Mouse (Mus musculus): ENCODE results near the gene Ext2. TPM values are rescaled to one million over a fixed set of nuclear protein-coding genes. Genes with fewer than 3 reads are reported as not detected.

Ext2 gene
- total RNA-seq, 2 experiments from 2014 or later: 2.3 to 5.8 TPM

DNA sequence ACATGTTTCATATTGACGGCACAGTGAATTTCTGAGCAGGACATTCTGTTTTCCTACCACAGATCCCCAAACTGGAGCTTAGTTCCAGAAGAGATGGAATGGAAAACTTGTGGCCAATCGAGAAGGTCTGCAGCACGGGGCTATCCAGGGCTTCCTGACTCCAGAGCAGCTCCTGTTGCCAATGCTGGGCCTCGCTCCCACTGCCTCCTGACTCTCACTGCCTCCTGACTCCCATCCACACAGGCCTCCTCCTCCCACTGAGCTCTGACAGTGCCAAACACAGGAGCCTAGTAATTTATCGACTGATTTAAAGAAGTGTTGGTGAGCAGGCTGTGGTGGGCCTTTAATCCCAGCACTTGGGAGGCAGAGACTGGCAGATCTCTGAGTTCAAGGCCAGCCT, 14.3 kb downstream of the Ext2 start:
- ATAC-seq (replicated peaks; ENCODE audit: low FRiP score, poor library complexity, severe bottlenecking): no peak

DNA sequence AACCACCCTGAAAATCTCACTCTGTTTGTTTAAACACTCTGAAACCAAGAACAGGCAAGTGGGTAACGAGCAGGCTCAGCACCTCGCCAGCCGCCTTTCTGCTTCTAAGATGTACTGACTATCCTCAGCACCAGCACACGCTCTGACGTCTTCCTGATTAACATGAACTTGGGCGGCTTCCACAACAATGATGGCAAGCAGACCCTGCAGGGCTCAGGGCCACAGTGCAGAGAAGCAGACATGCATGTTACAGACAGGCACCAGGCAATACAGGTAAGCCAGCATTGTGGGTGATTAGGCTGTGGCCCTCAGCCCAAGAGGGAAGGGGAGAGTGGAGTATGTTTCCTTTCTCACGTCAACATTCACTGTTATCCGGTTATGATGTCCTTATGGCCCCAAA, 14.9 kb downstream of the Ext2 start:
- no peak for ATAC-seq (replicated peaks; ENCODE audit: low FRiP score, poor library complexity, severe bottlenecking)

- no peak for ATAC-seq (replicated peaks; ENCODE audit: low FRiP score, poor library complexity, severe bottlenecking)
Measured at GRCm38 (mm10) chr2:93806487-93807201, 15.7 kb downstream of the Ext2 start.

DNA sequence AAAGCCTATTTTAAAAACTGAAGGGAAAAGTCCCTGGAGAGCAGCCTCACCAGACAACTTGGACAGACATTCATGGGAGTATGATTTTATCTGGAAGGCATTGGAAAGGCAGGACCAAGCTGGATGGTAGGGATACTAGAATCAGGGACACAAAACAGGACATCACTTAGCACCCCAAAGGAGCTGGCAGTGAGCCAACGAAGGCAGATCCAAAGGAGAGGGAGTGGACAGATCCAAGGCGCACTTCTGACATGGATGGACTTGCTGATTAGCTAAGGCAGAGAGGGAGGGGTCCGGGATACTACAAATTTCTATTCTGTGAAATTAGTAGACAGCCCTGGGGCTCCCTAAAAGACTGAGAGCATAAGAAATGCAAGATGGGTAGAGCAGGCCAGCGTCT, 16.8 kb downstream of the Ext2 start:
- ATAC-seq (replicated peaks; ENCODE audit: low FRiP score, poor library complexity, severe bottlenecking): no peak

DNA sequence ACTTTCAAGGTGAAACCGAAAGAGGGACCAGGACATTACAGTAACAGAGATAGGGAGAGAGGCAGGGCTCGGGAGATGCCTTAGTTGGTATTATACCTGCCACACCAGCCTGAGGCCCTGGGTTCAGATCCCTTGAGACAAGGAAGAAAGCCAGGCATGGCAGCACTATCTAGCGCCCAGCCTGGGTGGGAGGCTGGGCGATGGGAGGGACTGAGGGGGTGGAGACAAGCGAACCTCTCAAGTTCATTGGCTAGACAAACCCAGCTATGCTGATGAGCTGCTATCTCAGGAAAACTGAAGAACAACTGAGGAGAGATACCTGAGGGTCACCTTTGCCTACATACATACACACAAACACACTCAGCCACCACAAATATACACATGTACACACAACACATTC, 17.3 kb downstream of the Ext2 start:
- ATAC-seq (replicated peaks; ENCODE audit: low FRiP score, poor library complexity, severe bottlenecking): no peak

DNA sequence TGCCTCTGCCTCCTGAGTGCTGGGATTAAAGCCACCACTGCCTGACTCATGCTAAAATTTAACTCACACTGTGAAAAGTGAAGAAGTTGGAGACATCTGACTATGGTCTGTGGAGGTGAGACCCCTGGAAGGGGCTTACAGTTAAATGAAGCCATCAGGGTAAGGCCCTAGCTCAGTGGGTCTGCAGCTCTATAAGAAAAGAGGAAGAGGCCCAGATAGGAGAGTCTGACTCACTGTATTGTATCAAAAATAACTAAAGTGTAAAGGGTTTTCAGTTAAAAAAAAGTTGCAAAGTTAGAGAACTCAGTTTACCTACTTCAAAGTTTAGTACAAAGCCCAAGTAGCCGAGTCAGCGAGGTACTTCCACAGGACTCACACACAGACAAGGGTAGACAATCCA, 19.4 kb downstream of the Ext2 start:
- ATAC-seq (replicated peaks; ENCODE audit: low FRiP score, poor library complexity, severe bottlenecking): no peak

DNA sequence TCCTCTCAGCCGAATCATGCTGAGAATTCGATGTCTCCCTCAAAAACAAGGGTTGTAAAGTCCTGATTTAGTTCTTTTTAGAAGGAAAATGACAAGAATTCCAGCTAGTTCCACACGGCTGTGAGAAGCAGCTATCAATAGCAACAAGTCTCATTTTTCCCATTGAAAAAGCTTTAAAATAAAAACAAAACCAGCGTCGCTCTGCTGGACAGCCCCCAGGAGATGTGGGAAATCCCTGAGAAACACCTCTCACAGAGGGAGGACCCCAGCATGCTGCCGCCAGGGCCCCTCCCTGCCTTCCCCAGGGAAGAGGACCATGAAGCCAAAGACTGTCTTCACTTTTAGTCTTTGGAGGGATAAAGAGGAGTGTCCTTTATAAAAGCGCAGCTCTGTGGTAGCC, 21.3 kb downstream of the Ext2 start:
- no peak for ATAC-seq (replicated peaks; ENCODE audit: low FRiP score, poor library complexity, severe bottlenecking)

GRCm38 (mm10) chr2:93797162-93797795, 25.1 kb downstream of the Ext2 start:
- ATAC-seq (replicated peaks; ENCODE audit: low FRiP score, poor library complexity, severe bottlenecking): no peak

DNA sequence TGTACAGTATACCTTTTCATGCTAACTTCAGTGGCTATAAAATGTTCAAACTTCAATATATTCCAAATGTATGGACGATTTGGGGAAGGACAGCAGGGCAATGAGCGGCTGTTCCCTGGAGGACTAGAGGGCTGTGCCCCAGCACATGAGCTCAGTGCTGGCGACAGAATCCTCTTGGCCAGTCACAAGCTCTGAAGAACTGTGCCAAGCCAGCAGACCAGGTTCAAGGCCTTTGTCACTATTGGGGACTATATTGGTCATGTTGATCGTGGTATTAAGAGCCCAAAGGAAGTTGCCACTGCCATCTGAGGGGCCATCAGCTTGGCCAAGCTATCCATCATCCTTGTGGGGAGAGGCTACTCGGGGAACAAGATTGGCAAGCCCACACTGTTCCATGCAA, 28.0 kb downstream of the Ext2 start:
- ATAC-seq (replicated peaks; ENCODE audit: low FRiP score, poor library complexity, severe bottlenecking): no peak

- no peak for ATAC-seq (replicated peaks; ENCODE audit: low FRiP score, poor library complexity, severe bottlenecking)
Measured at GRCm38 (mm10) chr2:93791516-93792499, 30.6 kb downstream of the Ext2 start.

GRCm38 (mm10) chr2:93790798-93791345, 31.5 kb downstream of the Ext2 start:
- ATAC-seq (replicated peaks; ENCODE audit: low FRiP score, poor library complexity, severe bottlenecking): no peak

DNA sequence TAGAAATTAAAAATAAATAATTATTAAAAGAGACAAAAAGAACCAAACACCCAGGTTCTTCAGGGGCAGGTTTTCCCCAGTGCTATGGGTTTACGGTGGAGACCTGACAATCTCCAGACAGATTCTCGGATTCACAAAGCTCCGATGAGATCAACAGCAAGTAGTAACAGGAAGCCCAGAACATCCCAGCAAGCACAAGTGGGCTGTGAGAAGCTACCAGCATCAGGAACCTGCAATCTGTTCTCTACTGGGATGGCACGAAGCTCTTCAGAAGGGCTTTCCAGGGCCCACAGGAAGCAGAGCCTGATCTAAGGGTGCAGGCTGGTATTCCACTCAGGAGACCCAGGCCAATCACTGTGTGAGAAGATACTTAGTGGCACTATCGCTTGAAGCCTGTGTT, 33.8 kb downstream of the Ext2 start:
- ATAC-seq (replicated peaks; ENCODE audit: low FRiP score, poor library complexity, severe bottlenecking): no peak

DNA sequence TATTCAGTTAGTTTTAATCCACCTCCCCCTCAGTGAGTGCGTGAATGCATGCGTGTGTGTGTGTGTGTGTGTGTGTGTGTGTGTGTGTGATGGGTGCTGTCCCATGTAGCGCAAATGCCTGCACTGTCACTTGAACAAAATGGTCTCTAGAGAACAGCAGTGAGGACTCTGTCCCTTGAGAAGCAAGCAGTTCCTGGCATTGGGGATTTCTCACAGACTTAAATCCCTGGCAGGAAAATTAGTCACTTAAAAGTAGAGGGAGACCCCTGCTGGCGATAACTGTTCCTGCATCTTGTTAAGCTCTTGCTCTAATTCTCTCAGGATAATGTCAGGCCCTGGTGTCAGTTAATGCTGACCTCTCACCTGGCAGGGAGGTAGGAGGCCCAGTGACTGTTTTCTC, 36.2 kb downstream of the Ext2 start:
- no peak for ATAC-seq (replicated peaks; ENCODE audit: low FRiP score, poor library complexity, severe bottlenecking)

DNA sequence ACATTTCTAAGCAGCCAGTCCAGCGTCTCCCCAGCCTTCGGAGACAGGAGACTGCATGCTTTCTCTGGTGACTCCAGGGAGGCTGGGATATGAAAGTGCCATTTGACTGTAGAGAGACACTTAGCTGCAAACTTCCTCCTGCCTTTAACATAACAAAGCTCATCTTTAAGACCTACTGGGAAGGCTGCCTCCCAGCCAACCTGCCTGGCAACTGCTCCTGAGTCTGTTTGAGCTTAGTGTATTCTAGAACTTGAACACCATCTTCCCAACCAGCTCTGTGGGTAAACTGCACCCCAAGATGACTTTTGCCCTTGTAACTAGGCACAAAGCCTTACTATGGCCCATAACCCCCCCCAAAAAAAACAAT, 37.0 kb downstream of the Ext2 start:
- no peak for ATAC-seq (replicated peaks; ENCODE audit: low FRiP score, poor library complexity, severe bottlenecking)

DNA sequence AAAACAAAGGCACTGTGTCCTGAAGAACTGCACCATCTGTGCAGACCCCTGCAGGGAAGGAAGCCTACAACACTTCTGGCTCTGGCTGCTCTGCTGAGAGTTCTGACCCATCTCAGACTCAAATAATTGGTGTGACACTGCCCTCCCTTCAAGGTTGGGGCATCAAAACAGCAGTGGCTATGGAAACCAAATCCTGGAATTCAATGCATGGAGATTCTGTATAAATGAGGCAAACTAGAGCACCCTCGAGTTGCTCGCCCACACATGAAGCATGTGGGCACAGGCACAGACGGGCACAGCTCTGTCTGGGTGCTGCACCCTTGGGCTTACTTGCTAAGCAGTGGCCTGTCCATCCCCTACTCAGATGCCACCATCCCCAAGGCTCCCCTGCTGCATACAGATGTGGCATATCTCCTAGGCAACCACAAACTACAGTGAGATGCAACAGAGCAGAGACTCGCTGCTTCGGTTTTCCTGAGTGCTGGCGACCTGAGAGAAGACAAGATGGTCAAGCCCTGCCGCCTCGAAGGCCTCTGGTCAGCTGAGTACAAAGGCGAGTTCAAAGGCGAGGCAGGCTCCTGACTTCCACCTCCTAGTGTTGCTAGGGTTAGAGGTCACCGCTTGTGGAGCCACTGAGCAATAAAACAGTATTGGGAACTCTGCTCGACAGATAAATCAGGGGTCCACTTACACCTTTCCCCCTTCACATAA, 37.5 kb downstream of the Ext2 start:
- ATAC-seq (replicated peaks; ENCODE audit: low FRiP score, poor library complexity, severe bottlenecking): no peak

GRCm38 (mm10) chr2:93783926-93784539, 38.3 kb downstream of the Ext2 start:
- ATAC-seq (replicated peaks; ENCODE audit: low FRiP score, poor library complexity, severe bottlenecking): no peak

GRCm38 (mm10) chr2:93782682-93783081, 39.7 kb downstream of the Ext2 start:
- no peak for ATAC-seq (replicated peaks; ENCODE audit: low FRiP score, poor library complexity, severe bottlenecking)

DNA sequence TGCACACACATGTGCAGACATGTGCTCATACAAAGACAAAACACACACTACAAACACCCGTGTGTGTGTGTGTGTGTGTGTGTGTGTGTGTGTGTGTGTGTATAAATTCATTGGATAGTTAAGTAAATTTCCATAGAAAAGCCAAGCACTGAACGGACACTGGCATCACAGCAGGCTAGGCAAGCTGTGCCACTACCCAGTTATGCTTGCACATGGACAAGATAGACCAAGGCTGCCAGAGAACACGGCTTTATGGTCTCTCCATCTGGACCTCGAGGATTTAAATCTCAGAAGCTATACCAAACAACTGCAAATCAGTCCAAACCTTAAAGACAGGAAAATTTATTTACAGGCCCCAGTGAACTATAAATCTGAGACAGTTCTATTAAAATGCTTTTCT, 40.2 kb downstream of the Ext2 start:
- ATAC-seq (replicated peaks; ENCODE audit: low FRiP score, poor library complexity, severe bottlenecking): no peak

- no peak for ATAC-seq (replicated peaks; ENCODE audit: low FRiP score, poor library complexity, severe bottlenecking)
Measured at GRCm38 (mm10) chr2:93780528-93780927, 41.8 kb downstream of the Ext2 start.

GRCm38 (mm10) chr2:93779897-93780208, 42.5 kb downstream of the Ext2 start:
- ATAC-seq (replicated peaks; ENCODE audit: low FRiP score, poor library complexity, severe bottlenecking): no peak
